Mouse (Mus musculus): Measurements from ENCODE around the gene Mdm2. TPM values are rescaled to one million over a fixed set of nuclear protein-coding genes. Genes with fewer than 3 reads are reported as not detected.

Mdm2 gene
- polyA plus RNA-seq, 1 experiment from 2014 or later: 48.4 TPM

DNA sequence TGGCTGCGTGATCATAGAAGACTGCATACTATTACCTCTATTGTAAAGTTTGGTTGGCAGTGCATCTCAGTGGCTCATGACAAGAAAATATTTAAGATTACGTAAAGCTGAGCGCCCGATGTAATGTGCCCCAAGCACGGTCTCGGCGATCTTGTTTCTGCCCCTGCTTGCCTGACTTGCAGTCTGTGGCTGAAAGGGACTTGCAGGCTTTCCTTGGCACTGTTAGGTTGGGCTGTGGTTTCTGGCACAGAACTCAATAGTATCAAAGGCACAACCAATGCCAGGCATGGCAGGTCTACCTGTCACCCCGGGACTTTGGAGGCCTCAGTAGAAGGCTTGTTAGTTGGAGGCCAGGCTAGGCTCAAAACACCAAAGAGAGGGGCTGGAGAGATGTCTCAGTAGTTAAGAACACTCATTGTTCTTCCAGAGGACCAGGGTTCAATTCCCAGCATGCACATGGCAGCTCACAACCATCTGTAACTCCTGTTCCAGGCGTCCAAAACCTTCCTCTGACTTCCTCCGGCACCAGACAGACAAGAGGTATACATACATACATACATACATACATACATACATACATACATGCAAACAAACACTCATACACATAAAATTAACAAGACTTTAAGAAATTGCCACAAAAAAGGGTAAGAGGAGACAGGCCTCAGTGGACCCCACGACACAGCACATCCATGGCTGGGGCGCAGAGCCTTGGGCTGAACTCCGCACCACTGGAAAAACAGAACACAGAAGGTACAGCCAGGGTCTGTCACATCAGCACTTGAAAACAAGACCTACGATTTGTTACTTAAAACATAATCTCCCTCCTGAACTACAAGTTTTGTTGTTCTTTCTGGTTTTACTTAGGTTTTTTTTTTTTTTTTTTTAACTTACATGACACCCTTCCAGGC is 51.8 kb downstream of the Mdm2 start:
- Histone ChIP-seq H3K4me2 (replicated peaks) (no peak overlapping the region), H3K36me3 (replicated peaks; ENCODE audit: control insufficient read depth, insufficient read depth) (no peaks in the 10 kb centered on the region), H3K27ac (no peak overlapping the region), H3K4me3 (replicated peaks; ENCODE audit: low read length) (no peak overlapping the region), H3K27me3 (ENCODE audit: control insufficient read depth, insufficient read depth, low read length) (no peaks in the 10 kb centered on the region), H3K9me3 (ENCODE audit: control insufficient read depth, low read length) (no peaks in the 10 kb centered on the region), H3K4me1 (replicated peaks; ENCODE audit: control insufficient read depth, insufficient read depth, low read length) (no peaks in the 10 kb centered on the region), H3K9ac (no peak overlapping the region)
- no peak for ATAC-seq (ENCODE audit: low FRiP score)
- WGBS: 92% methylated on average over 14 of the region's 14 CpGs
- DNase-seq (ENCODE audit: low spot score): no peak

DNA sequence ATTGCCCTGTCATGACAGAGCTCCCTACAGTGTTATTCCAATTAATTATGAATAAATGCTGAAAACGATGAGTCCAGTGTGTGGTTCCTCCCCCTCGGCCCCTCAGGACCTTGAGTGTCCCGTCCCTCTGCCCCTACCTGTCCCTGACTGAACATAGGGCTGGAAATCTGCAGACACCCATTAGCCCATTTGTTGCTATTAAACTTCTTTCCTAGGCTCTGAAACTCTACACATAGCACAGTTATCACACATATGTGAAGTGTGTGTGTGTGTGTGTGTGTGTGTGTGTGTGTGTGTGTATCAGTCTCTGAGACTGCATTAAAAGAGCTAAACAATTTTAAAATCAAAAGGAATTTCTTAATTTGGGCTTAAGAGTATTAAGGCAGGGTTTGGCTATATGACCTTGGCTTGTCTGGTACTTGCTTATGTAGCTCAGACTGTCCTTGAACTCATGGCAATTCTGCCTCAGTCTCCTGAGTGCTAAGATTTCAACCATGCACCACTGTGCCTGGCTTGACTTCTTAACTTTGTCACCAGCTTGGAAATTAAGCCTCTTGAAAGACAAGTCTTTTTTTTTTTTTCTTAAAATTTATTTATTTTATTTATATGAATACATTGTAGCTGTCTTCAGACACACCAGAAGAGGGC is 52.8 kb downstream of the Mdm2 start:
- ATAC-seq (ENCODE audit: low FRiP score) (no peak), DNase-seq (ENCODE audit: low spot score) (no peak)
- H3K27ac ChIP-seq: no peak overlapping the region
- H3K4me2 ChIP-seq (replicated peaks): no peak overlapping the region
- no peaks in the 10 kb centered on the region for H3K27me3 ChIP-seq (ENCODE audit: control insufficient read depth, insufficient read depth, low read length)
- H3K36me3 ChIP-seq (replicated peaks; ENCODE audit: control insufficient read depth, insufficient read depth): no peaks in the 10 kb centered on the region
- H3K4me1 ChIP-seq (replicated peaks; ENCODE audit: control insufficient read depth, insufficient read depth, low read length): no peaks in the 10 kb centered on the region
- H3K4me3 ChIP-seq (replicated peaks; ENCODE audit: low read length): no peak overlapping the region
- H3K9ac ChIP-seq: no peak overlapping the region
- no peaks in the 10 kb centered on the region for H3K9me3 ChIP-seq (ENCODE audit: control insufficient read depth, low read length)
- 85% methylated on average over 3 of the region's 3 CpGs for WGBS

GRCm38 (mm10) chr10:117656985-117657658 is 53.4 kb downstream of the Mdm2 start:
- DNase-seq (ENCODE audit: low spot score) (no peak), ATAC-seq (ENCODE audit: low FRiP score) (no peak)
- WGBS: 83% methylated on average over 7 of the region's 7 CpGs

GRCm38 (mm10) chr10:117656662-117656962 is 53.9 kb downstream of the Mdm2 start:
- H3K27me3 ChIP-seq (ENCODE audit: control insufficient read depth, insufficient read depth, low read length): no peaks in the 10 kb centered on the region
- H3K4me1 ChIP-seq (replicated peaks; ENCODE audit: control insufficient read depth, insufficient read depth, low read length): no peaks in the 10 kb centered on the region
- no peak overlapping the region for H3K9ac ChIP-seq
- no peak overlapping the region for H3K27ac ChIP-seq
- H3K4me3 ChIP-seq (replicated peaks; ENCODE audit: low read length): no peak overlapping the region
- H3K4me2 ChIP-seq (replicated peaks): no peak overlapping the region
- WGBS: 88% methylated on average over 6 of the region's 6 CpGs
- H3K9me3 ChIP-seq (ENCODE audit: control insufficient read depth, low read length): no peaks in the 10 kb centered on the region
- no peak for ATAC-seq (ENCODE audit: low FRiP score)
- no peaks in the 10 kb centered on the region for H3K36me3 ChIP-seq (replicated peaks; ENCODE audit: control insufficient read depth, insufficient read depth)
- DNase-seq (ENCODE audit: low spot score): no peak

More at GRCm38 (mm10) chr10:117656985-117657658, 53.4 kb downstream of the Mdm2 start:
- Histone ChIP-seq H3K27ac (no peak overlapping the region), H3K4me1 (replicated peaks; ENCODE audit: control insufficient read depth, insufficient read depth, low read length) (no peaks in the 10 kb centered on the region), H3K36me3 (replicated peaks; ENCODE audit: control insufficient read depth, insufficient read depth) (no peaks in the 10 kb centered on the region), H3K4me3 (replicated peaks; ENCODE audit: low read length) (no peak overlapping the region), H3K27me3 (ENCODE audit: control insufficient read depth, insufficient read depth, low read length) (no peaks in the 10 kb centered on the region), H3K9me3 (ENCODE audit: control insufficient read depth, low read length) (no peaks in the 10 kb centered on the region), H3K4me2 (replicated peaks) (no peak overlapping the region), H3K9ac (no peak overlapping the region)

DNA sequence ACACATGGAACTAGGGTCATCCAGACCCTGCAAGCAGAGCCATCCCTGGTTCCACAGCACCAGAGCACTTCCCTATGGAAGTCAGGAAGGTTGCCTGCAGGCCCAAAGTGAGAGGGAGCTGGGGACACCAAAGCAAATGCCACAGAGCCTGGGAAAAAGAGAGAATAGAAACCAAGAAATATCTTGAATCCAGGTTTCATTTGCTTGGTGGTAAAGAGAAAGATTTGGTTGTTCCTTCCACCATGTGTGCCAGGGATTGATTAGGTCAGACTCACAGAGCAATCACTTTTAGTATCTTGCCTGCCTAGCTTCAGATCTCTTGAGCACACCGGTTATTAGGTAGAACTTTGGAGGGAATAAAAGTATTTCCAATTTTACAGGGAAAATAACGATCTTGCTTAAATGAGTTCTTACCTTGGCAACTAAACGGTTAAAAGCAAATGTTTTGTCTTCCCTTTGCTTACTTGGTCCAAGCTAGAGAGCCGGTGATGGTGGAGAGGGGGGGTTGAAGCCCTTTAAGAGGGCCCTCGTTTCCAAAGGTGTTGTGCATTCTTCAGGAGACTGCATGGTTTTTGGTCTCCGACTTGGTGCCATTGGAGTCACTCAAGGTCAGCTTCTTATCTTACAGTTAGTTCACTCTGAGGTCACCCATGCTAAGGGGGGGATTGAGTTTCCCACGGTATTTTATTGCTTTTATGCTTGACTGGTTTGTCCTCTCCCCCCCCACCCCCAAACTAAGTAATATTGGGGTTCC is 54.5 kb downstream of the Mdm2 start:
- Histone ChIP-seq H3K27me3 (ENCODE audit: control insufficient read depth, insufficient read depth, low read length) (no peaks in the 10 kb centered on the region), H3K4me3 (replicated peaks; ENCODE audit: low read length) (no peak overlapping the region), H3K4me1 (replicated peaks; ENCODE audit: control insufficient read depth, insufficient read depth, low read length) (no peaks in the 10 kb centered on the region), H3K4me2 (replicated peaks) (no peak overlapping the region), H3K9ac (no peak overlapping the region), H3K9me3 (ENCODE audit: control insufficient read depth, low read length) (no peaks in the 10 kb centered on the region), H3K27ac (no peak overlapping the region), H3K36me3 (replicated peaks; ENCODE audit: control insufficient read depth, insufficient read depth) (no peaks in the 10 kb centered on the region)
- WGBS: 63% methylated on average over 7 of the region's 7 CpGs
- ATAC-seq (ENCODE audit: low FRiP score) (no peak), DNase-seq (ENCODE audit: low spot score) (no peak)

DNA sequence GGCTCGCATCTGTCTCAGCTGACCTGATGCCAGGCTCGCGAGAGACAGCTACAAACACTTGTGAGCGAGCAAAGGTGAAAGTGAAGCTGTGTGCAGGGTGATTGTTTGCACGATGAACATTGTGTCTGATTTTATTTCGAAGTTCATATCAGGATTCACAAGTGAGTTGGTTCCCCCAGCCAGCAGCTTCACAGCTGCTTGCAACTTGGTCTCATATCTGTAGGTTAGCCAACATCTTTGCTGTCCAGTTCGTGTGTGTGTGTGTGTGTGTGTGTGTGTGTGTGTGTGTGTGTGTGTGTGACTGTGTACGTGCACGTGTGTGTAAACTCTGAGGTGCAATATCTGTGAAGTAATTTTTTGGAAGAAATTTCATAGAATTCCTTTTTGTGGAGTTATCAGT is 55.1 kb downstream of the Mdm2 start:
- Histone ChIP-seq H3K4me1 (replicated peaks; ENCODE audit: control insufficient read depth, insufficient read depth, low read length) (no peaks in the 10 kb centered on the region), H3K4me2 (replicated peaks) (no peak overlapping the region), H3K27ac (no peak overlapping the region), H3K36me3 (replicated peaks; ENCODE audit: control insufficient read depth, insufficient read depth) (no peaks in the 10 kb centered on the region), H3K9ac (no peak overlapping the region), H3K27me3 (ENCODE audit: control insufficient read depth, insufficient read depth, low read length) (no peaks in the 10 kb centered on the region), H3K4me3 (replicated peaks; ENCODE audit: low read length) (no peak overlapping the region), H3K9me3 (ENCODE audit: control insufficient read depth, low read length) (no peaks in the 10 kb centered on the region)
- no peak for DNase-seq (ENCODE audit: low spot score)
- no peak for ATAC-seq (ENCODE audit: low FRiP score)
- WGBS: 88% methylated on average over 9 of the region's 9 CpGs

GRCm38 (mm10) chr10:117654576-117655123 is 55.9 kb downstream of the Mdm2 start:
- ATAC-seq (ENCODE audit: low FRiP score): no peak
- Histone ChIP-seq H3K36me3 (replicated peaks; ENCODE audit: control insufficient read depth, insufficient read depth) (no peaks in the 10 kb centered on the region), H3K27ac (no peak overlapping the region), H3K9me3 (ENCODE audit: control insufficient read depth, low read length) (no peaks in the 10 kb centered on the region), H3K4me1 (replicated peaks; ENCODE audit: control insufficient read depth, insufficient read depth, low read length) (no peaks in the 10 kb centered on the region), H3K27me3 (ENCODE audit: control insufficient read depth, insufficient read depth, low read length) (no peaks in the 10 kb centered on the region), H3K9ac (no peak overlapping the region), H3K4me2 (replicated peaks) (no peak overlapping the region), H3K4me3 (replicated peaks; ENCODE audit: low read length) (no peak overlapping the region)
- 85% methylated on average over 3 of the region's 3 CpGs for WGBS
- no peak for DNase-seq (ENCODE audit: low spot score)

GRCm38 (mm10) chr10:117653779-117654173 is 56.8 kb downstream of the Mdm2 start:
- H3K4me2 ChIP-seq (replicated peaks): no peak overlapping the region
- no peak overlapping the region for H3K27ac ChIP-seq
- ATAC-seq (ENCODE audit: low FRiP score) (no peak), DNase-seq (ENCODE audit: low spot score) (no peak)
- no peaks in the 10 kb centered on the region for H3K27me3 ChIP-seq (ENCODE audit: control insufficient read depth, insufficient read depth, low read length)
- no peak overlapping the region for H3K4me3 ChIP-seq (replicated peaks; ENCODE audit: low read length)
- H3K4me1 ChIP-seq (replicated peaks; ENCODE audit: control insufficient read depth, insufficient read depth, low read length): no peaks in the 10 kb centered on the region
- 91% methylated on average over 7 of the region's 7 CpGs for WGBS
- no peaks in the 10 kb centered on the region for H3K9me3 ChIP-seq (ENCODE audit: control insufficient read depth, low read length)
- no peaks in the 10 kb centered on the region for H3K36me3 ChIP-seq (replicated peaks; ENCODE audit: control insufficient read depth, insufficient read depth)
- H3K9ac ChIP-seq: no peak overlapping the region

All from hindbrain, embryonic 14.5 days (tissue).